Mouse (Mus musculus) MEL (cell line): ENCODE measurements around the gene C3.

Source experiments
- CTCF ChIP-seq, 3 experiments: IDR thresholded peaks in 2 of 3; conservative IDR thresholded peaks in 1 of 3; 2 replicates each; pipeline ENCODE4 v1.5.1; 2011 to 2012; ENCODE audit warnings: low read length in 3 of 3, low read depth in 2 of 3, mild to moderate bottlenecking in 2 of 3, improper control_type of control experiment in 1 of 3, inconsistent platforms in 1 of 3, mixed read lengths in 1 of 3, moderate library complexity in 1 of 3; ENCODE audit not compliant: control insufficient read depth in 1 of 3, insufficient read depth in 1 of 3, poor library complexity in 1 of 3, severe bottlenecking in 1 of 3
- EP300 ChIP-seq, 2 experiments: IDR thresholded peaks; 2 replicates each; pipeline ENCODE4 v1.6.1; 2011; ENCODE audit warnings: improper control_type of control experiment in 2 of 2, low read length in 2 of 2, low read depth in 1 of 2, mild to moderate bottlenecking in 1 of 2
- HCFC1 ChIP-seq: IDR thresholded peaks from 2 replicates; pipeline ENCODE4 v1.6.1; 2012; ENCODE audit warnings: low read depth, mild to moderate bottlenecking, inconsistent platforms, low read length, improper control_type of control experiment, moderate library complexity
- POLR2A ChIP-seq, 2 experiments: IDR thresholded peaks; 2 replicates each; pipeline ENCODE4 v1.6.1; 2011 to 2012; ENCODE audit warnings: low read length in 2 of 2, mild to moderate bottlenecking in 2 of 2, control low read depth in 1 of 2, improper control_type of control experiment in 1 of 2, low read depth in 1 of 2, moderate library complexity in 1 of 2; ENCODE audit not compliant: control insufficient read depth in 1 of 2, insufficient read depth in 1 of 2, poor library complexity in 1 of 2
- POLR2AphosphoS5 ChIP-seq: IDR thresholded peaks from 2 replicates; pipeline ENCODE4 v1.6.1; 2012; ENCODE audit warnings: low read depth, borderline replicate concordance, mild to moderate bottlenecking, inconsistent platforms, low read length, moderate library complexity, mixed read lengths

DNA sequence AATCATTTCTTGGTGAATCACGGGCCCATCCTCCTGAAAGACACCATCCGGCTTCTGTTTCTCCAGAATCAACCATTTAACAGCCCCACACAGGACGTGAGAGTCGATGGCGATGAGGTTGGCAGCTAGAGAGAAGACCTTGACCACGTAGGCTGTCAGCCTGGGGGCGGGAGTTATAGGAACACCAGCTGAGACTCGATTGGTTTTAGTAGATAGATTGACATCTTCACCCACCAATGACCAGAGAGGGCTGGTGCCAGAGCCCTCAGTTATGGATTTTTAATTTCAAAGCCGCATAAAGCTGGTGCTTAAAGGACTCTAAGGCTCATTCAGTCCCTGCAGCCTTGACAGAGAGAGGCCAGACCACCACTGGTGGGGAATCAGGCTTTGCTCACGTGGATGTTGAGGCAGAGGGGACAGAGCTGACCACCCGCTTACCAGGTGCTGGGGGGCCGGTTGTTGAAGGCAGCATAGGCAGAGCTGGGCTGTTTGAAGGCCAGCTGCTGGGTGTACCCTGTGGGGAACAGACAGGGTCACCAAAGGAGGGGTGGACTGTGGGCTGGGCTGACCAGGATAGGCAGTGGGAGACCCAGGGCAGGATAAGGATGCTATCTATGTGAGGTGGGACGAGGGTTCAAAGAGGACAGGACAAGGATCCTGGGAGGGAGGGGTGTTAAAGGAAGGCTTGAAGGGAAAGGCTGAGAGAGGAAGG is 13.1 kb downstream of the C3 start:
- no peak for TF ChIP-seq CTCF (IDR thresholded peaks at IDR 0.05 in 2 of 3, conservative IDR thresholded peaks at IDR 0.05 in 1 of 3; ENCODE audit: control insufficient read depth in 1 of 3, insufficient read depth in 1 of 3, low read depth in 2 of 3, low read length in 3 of 3, poor library complexity in 1 of 3, severe bottlenecking in 1 of 3)
- no peak for TF ChIP-seq POLR2AphosphoS5
- TF ChIP-seq POLR2A (IDR thresholded peaks at IDR 0.05; ENCODE audit: control insufficient read depth in 1 of 2, insufficient read depth in 1 of 2, low read depth in 1 of 2, low read length in 2 of 2, poor library complexity in 1 of 2) = no peak
- TF ChIP-seq HCFC1 = no peak
- no peak for TF ChIP-seq EP300 (IDR thresholded peaks at IDR 0.05; ENCODE audit: low read depth in 1 of 2, low read length in 2 of 2)
